Mouse (Mus musculus): ENCODE results near the gene Hist1h2bj.

The Hist1h2bj gene

DNA sequence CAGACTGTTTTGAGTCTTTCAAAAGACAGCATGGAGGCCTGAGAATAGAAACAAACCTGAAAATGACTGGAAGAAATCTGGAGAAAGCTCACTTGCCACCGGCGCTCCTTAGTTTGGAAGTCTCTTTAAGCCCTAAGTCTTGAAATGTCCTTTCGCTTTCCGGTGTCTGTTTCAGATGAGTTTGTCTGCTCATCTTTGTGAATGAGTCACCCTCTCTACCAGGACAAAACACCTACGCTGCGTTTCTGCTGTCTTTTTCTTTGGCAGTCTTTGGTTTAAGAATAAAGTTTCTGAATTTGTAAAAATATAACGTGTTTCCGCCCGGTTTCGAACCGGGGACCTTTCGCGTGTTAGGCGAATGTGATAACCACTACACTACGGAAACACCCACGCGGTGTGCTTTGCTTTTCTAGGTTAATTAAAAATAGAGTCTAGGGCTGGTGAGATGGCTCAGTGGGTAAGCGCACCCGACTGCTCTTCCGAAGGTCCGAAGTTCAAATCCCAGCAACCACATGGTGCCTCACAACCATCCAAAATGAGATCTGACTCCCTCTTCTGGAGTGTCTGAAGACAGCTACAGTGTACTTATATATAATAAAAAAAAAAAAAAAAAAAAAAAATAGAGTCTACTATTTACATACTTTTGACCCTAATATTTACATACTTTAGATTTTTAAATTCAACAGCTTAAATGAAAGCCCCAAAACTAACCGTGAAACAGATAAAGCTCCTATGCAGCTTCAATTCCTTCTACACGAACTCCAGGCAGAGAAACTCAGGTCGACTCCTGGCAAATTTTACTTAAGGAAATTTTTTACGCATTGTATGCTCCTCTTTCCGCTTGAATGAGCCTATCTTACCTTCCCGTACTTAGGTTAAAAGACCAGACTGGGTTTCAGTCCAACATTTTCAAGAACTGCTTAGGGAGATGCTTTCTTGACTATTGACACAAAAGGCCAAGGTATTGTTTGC, 27.2 kb upstream of the Hist1h2bj start:
- DNase-seq: peak; percentile 86

DNA sequence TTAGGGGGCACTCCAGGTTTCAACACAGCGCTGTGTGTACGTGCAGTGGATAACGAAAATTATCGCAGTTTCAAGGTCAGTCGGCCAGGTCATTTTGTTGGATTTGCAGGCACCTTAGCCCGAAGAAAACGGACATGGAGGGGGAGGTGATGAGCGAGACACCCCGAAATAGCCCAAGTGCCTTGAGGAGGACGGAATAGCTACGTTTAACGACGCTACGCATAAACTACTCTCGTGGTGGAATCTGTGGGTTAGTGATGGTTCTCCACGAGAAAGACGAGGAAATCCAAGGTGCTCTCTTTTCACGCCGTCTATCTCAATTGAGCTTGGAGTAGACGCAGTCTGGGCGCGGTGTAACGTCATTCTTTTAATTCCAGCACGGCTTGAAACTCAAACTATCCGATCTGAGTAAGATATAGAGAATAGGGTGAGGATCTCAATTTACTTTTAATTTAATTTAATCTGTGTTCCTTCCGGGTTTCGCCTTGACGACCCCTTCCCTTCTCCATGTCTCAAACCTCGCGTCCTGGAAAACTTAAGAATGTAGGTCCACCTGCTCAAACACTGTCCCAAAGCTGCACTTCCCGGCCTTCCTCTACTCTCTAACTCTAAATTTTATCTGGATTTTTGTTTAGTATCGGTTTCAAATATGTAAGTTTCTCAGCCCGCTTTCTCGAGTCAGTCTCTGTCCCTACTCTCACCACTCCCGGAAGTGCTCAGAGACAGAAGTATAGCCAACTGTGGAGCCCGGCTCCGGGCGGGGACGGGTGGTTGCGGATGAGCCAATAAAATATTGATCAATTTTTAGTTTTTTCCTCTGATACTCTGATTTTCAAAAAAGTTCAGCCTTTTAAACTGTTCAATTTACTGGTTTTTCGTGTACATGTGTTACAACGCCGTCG, 22.8 kb upstream of the Hist1h2bj start:
- DNase-seq: peak; percentile 66

DNA sequence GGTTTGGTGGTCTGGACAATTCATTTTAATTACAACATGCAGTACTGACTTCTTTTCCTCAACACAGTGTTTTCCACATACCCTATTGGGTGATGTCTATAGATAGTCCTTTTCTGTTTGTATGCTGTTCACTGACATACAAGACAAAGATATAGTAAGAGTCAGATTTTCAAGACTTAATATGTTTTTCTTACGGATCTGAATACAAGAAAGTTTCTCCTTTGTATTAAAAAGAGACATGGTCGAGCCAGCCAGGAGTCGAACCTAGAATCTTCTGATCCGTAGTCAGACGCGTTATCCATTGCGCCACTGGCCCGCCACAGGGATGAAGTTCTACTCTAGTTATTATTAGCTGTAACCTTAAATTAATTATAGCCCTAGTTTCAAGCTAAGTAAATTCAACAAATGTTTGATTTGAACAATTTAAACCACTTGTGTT, 22.1 kb upstream of the Hist1h2bj start:
- DNase-seq: peak; percentile 50

DNA sequence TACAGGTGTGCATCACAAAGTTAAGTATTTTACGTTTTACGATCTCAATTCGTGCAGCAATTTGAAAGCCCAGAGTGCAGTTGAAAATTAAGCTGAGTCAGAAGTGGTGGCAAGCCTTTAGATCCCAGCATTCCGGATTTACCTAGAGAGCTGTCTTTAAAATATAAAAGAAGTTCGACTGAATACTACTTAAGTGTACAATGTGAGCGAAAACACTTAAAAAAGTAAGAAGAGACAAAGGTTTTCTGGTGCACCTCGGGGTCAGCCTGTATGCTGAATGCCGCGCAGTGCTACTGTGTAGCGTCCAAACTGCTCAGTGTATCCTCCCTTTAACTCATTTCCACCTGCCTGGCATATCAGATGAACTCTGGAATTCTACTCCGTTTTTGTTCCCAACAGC, 21.4 kb upstream of the Hist1h2bj start:
- DNase-seq: no peak

DNA sequence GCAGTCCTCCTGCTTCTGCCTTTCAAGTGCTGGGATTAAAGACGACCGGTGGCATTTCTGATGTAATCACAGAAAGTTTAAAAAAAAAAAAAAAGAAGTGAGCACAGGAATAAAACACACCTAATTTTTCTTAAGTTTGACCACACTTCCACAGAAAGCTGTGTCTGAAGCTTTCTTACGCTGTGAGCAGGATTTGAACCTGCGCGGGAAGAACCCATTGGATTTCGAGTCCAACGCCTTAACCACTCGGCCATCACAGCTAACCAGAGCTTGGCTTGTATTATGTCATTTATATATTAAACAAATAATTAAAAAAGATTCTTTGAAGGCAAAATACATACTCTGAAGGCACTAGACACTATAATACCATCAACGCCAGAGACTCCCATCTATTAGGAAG, 20.8 kb upstream of the Hist1h2bj start:
- peak; percentile 73 for DNase-seq

DNA sequence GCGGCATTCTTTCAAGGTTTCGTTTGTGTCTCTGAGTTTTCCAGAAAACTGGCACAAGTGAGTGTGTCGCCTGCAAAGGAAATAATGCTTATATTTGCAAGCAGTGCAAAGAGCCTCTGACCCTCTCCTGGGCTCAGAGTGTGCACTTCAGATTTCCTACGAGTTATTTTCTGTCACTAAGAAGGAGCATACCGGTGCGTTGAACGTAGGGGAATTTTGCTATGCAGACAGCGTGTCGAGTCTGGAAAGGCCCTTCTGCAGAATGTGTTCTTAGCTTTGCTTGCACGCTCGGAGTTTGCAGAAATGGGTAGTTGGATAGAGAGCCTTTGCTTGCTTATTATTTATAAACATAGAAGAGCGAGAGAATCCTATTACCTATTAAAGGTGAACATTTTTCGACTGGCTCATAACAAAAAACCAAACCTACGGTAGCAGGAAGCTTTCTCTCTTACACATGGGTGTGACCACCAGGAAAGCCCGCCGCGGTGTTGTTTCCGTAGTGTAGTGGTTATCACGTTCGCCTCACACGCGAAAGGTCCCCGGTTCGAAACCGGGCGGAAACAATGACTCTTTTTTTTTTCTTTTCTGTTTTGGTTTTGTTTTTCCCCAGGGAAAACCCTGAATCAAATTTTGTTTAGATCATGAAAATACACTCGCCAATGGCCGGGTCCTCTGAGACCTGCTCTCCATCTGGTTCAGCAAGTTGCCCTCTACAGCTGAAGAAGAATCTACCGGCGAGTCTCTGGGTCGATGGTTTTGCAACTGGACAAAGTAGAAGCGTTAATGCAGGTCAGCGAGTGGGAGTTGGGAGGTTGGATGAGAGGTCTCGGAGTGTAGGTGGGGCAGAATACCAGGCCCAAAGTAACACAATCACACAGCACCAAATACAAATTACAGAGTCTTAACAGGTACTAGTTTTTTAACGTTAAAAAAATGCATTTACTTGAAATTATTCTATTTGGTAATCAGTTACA, 16.7 kb upstream of the Hist1h2bj start:
- DNase-seq: peak; percentile 90

DNA sequence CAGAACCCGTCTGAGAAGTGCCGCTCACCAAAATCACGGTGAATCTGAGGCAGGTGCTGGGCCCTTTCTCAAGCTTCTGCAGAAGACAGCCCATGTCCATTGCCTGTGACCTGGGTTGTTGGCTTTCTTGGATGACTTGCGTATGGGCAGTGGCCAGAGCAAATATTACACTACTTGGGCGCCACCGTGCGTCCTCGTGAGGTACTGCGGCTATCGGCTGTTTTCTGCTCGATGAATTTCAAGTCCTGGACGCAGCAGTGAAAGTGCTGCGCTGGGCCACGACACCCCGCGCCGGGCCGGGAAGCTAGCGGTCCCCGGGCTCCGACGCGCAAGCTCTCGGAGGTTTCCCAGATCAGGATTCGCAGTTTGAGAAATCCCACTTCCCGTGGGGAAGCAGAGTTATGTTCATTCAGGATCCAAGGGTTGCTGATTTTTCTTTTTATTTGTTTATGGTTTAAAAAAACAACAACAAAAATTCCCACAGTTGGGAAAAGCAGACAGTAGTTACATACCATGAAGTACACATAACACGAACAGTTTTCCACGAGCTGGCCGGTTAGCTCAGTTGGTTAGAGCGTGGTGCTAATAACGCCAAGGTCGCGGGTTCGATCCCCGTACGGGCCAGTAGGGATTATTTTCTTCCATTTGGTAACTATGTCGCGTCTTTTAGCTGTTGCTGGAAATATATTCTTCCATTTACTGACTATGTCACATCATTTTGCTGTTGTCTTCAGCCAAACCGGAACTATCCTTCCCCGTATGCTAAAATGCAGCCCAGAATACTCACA, 14.1 kb upstream of the Hist1h2bj start:
- DNase-seq: peak; percentile 89

DNA sequence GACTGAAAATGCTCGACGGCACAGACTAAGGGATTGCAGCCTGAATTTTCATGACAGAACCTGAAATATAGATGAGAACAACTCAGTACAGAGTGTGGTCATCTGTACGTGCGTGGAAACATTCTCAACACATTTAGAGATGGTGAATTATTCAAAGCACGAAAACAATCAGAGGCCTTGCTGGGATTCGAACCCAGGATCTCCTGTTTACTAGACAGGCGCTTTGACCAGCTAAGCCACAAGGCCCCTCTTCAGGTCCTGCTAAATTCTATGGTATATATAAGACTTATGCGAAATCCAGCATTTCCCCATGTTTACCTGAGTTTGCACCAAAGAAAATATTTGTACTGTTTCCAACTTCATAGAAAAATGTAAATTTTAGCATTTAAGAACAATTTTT, 13.1 kb upstream of the Hist1h2bj start:
- no peak for DNase-seq

DNA sequence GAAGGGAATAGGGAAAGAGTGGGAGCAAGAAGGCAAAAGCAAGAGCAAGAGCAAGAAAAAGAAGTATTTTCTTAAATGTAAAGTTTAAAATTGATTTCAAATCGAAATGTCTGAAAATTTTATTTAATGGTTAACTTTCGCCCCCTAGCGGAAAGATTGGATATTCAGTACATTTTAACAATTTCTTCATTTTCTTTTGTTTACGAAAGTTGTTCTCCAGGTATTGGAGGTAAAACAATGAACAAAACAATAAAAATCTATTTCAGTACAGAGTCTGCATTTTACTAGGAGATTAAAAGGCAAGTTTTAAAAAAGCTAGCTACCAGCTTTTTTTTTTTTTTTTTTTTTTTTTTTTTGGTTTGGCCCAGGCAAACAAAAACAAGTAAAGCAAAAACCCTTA, 12.5 kb upstream of the Hist1h2bj start:
- no peak for DNase-seq

DNA sequence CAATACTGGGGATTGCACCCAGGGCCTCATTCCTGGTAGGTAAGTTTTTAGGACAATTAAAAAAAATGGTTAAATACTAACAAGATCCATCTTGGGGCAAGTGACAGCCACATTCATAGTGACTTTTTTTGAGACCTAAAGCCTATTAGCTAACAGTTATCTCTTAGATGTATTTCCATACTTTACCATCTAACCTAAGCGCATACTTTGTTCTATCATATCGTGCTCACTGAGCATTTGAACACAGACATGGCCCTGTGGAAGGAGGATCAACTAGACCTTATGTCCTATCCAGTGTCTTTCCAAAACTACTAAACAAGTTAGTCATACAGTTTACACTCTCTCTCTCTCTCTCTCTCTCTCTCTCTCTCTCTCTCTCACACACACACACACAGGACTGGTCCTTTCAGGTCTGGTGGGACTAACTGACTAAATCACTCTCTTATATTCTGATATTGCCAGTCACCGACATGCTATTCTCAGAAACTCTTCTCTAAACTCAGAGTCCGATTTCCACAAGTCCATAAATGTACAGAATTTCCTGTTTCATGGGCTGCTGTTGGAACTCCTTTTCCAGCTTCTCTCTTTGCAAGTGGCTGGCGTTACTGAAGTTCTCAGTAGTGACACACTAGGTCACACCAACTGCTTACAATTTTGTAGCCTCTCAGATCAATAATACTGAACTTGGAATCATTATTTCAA, 9.1 kb upstream of the Hist1h2bj start:
- DNase-seq: no peak

DNA sequence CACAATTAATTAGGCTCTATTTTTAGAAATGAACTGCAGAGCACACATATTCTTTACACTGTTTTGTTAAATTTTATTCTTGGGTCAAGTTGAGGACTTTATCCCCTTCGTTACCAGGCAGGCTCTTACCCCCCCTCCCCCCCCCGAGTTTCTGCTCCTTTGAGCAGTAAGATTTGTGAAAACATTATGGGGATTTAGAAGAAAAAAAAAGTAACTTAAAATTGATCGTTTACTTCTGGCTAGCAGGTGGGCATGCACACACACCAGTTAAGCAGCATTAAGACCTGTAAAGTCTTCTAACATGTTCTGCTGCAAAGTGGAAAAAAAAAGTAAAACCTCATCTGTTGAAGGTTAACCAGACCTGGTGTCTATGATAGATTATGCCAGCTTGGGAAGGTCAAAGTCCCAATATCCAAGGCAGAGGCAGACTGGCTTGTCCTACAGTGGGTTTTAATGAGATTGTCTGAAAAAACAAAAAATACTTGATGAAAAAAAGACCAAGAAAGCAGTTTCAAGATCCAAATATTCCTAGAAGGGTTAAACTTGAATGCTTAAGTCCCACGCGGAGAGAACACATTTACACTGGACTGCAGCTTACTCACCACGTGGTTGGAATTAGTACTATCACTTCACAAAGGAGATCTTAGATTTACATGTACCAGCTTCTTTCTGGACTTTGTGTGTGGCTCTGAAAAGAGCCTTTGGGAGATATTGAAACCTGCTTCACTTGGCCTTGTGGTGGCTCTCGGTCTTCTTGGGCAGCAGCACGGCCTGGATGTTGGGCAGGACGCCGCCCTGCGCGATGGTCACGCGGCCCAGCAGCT, 8.4 kb upstream of the Hist1h2bj start:
- no peak for DNase-seq

DNA sequence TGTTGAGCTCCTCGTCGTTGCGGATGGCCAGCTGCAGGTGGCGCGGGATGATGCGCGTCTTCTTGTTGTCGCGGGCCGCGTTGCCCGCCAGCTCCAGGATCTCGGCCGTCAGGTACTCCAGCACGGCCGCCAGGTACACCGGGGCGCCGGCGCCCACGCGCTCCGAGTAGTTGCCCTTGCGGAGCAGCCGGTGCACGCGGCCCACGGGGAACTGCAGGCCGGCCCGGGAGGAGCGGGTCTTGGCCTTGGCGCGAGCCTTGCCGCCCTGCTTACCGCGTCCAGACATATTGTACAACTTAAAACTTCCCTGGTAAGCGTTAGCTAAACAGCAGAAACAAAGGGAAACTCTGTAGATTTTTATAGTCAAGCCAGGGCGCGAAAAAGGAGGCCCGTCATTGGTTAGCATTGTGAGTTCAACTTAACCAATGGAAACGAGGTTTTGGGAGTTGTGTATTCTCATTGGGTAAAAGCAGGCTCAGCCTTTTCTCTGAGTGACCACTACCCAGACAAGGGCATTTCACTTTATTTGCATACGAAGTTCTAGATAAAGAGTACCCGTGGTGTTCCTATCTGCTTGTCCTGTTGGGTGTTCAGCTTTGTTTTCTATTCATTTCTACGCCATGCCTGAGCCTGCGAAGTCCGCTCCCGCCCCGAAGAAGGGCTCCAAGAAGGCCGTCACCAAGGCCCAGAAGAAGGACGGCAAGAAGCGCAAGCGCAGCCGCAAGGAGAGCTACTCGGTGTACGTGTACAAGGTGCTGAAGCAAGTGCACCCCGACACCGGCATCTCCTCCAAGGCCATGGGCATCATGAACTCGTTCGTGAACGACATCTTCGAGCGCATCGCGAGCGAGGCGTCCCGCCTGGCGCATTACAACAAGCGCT, 7.5 kb upstream of the Hist1h2bj start, which contains the start of the genes Hist1h2ah and Hist1h2bk:
TSS of gene Hist1h2ah (minus strand) at position 302 of the 882 bp plus-strand sequence.
TSS of gene Hist1h2bk (plus strand) at position 604 of the 882 bp plus-strand sequence.
- peak; percentile 86 for DNase-seq

DNA sequence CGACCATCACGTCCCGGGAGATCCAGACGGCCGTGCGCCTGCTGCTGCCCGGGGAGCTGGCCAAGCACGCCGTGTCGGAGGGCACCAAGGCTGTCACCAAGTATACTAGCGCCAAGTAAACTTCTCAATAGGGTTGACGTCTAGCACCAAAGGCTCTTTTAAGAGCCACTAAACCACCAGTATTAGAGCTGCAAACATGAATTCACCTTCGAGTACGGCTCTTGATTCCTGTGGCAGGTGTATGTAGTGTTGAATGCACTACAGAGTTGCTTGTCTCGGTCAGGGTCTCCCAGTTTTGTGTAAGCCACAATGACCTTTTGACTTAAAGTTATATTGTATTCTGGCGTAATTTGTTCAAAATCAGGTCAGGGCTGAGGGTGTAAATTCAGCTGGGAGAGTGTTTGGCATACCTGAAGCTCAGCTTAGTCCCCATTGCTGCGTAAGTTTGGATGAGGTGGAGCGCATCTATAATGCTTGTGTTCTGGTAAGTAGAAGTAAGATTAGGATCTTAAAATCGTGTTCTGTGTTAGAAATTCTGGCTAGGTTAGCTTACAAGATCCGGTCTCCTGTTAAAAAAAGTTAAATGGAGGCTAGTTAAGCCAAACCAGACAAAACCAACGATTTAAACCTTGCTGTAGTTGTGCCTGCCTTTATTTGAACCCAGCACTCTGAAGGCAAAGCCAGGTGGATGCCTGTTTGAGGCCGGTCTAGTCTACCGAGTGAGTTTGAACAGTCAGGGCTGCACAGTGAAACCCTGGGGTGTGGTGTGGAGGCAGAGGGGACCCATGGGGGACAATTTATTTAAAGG, 6.7 kb upstream of the Hist1h2bj start:
- DNase-seq: no peak

DNA sequence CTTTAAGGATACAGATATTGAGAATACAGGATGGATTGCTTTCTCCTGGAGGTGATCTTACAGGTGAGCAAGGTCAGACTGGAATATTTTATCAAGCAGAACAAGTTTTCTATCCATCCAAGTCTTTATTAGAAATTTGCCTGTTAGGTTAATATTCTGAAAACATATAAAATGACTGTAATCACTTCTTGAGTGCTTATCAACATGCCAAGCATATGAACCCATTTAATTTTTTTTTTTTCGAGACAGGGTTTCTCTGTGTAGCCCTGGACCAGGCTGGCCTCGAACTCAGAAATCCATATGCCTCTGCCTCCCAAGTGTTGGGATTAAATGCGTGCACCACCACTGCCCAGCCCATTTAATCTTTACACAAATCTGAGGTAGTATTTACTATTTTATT, 6.0 kb upstream of the Hist1h2bj start:
- DNase-seq: no peak

DNA sequence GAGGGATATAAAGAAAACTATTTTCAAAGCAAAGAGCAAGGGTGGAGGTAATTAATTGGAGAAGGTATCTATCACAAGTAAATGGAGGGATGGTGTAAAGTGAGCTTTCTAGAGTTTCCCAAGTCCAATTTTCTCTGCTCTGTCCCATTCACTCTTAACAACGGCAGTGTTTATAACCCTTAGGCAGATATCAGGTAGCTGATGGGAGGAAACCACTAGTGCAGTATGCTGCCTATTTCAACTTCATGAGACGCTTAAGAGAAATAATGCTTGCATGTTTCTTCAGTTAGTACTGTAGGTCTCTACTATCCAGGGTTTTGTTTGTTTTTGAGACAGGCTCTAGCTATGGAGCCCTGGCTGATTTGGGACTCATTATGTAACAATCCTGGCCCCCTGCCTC, 5.6 kb upstream of the Hist1h2bj start:
- no peak for DNase-seq

DNA sequence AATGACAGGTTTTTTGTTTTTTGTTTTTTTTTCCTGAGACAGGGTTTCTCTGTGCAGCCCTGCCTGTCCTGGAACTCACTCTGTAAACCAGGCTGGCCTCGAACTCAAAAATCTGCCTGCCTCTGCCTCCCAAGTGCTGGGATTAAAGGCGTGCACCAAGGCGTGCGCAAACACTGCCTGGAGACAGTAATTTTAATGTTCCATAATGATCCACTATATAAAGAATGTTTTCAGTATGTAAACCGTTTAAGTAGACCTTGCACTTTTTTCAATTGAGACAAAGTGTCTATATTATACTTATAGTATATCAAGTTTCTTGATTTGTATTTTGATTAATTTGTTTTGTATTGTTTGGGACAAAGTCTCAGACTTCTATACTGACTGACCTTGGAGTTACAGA, 3.6 kb upstream of the Hist1h2bj start:
- no peak for DNase-seq

DNA sequence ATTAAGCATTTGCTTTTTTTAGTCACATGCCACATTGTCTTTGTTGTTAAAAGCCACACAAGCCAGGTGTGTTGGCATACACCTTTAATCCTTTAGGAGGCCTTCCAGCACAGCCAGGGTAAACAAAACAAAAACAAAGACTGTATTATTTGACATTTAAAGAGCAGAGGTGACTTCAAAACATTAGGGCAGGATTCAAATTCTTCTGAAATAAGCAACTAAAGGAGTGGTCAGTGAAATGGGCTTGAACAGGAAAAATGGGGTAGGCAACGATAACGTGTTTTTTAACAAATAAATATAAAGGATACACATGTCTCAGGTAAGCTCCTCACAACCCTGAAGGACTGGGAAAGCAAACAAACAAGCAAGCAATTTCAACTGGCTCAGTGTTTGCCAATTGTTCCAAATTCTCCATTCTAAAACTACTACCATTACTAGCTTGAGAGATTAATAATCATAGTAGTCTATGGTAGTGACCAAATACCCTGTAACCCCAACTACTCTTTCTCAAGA, 3.0 kb upstream of the Hist1h2bj start:
- DNase-seq: no peak
